Mouse (Mus musculus) thymus, adult 18-20 months (tissue): ENCODE measurements around the gene Rwdd2b.

ENCODE experiments used
- DNase-seq, 2 experiments: peaks; one replicate each; pipeline ENCODE4 v3.0.0; 2022; ENCODE audit warnings: mixed read lengths in 2 of 2

Rwdd2b gene

GRCm38 (mm10) chr16:87440184-87440686 is at the start of gene Rwdd2b:
Rwdd2b (minus strand) TSS chr16:87440573.
- peak; percentile 83 to 90 for DNase-seq

GRCm38 (mm10) chr16:87488605-87489004 is 48.2 kb upstream of the Rwdd2b start:
- no peak for DNase-seq

- DNase-seq, result no peak
Observed at GRCm38 (mm10) chr16:87486739-87487138, 46.4 kb upstream of the Rwdd2b start.

DNA sequence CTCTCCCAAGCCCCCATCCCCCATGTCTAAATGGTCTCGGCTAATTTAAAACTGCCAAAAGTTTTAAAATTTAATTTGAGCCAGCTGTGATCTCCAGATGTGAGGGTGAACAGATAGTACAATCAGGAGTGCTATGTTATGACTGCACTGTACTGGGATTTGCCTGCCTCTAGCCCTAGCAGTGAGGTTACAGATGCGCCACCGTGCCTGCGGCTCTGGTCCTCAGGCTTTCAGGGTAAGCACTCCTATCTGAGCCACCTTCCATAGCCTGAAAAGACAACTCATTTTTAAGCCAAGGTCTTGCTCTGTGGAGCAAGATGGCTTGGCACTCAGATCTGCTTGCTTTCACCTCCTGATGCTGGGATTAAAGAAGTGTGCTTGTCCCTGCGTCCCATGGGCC is 44.0 kb upstream of the Rwdd2b start:
- DNase-seq, result no peak

- DNase-seq, result no peak
Observed at GRCm38 (mm10) chr16:87470579-87470978, 30.2 kb upstream of the Rwdd2b start.

GRCm38 (mm10) chr16:87458752-87459151 is 18.4 kb upstream of the Rwdd2b start:
- no peak for DNase-seq

- DNase-seq, result peak in 1 of 2 experiments; percentile 26
Observed at GRCm38 (mm10) chr16:87455180-87455611, 14.8 kb upstream of the Rwdd2b start.

DNA sequence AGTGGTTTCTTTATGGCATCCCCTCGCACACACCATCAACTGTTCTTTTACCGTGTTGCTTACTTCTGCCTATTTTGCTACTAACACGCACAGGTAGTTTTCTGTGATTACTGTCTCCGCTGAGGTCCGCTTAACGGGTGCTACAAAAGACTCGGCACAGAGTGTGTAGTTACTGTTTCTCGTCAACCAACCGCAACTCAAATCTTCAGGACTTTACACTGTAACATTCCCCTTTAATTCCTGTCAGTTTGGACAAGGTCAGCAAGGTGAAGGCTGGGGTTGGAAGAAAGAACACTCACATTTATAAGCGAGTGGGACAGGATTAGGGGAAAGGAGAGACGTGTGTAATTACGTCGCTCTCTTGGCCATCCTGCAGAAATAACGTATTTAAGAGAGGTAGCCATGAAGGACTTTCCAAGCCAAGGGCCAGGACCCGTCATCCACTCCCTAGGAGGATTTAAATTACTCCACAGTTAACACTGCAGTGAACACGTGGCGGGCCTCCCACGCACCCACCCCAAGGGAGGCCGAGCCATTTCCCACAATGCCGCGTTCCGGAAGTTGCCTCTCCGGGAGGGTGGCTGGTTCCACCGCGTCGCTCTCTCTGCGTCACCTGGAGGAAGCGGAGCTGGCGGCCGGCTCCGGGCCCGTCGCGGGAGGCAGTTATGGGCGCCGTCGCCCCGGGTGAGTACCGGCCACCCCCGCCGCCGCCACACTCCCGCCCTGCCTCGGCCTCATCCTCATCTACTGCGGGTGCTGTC is 14.2 kb upstream of the Rwdd2b start, which contains the start of gene Usp16:
Usp16 (plus strand) TSS at position 285 of the 761 bp plus-strand sequence.
- peak; percentile 81 to 88 for DNase-seq

DNA sequence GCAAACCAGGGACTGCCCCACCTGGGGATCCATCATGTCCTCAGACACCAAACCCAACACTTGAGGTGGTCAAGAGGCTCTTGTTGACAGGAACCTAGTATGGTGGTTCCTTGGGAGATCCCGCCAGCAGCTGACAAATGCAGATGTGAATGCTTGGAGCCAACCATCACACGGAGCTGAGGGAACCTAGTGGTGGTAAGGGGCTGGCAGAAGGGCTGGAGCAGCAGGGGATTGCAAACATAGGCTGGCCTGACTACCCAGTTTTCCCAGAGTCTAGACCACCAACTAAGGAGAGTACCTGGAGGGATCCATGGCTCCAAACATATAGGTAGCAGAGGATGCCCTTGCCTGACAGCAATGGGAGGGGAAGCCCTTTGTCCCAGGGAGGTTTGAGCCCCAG is 12.9 kb upstream of the Rwdd2b start:
- no peak for DNase-seq

GRCm38 (mm10) chr16:87445528-87445927 is 5.2 kb upstream of the Rwdd2b start:
- no peak for DNase-seq

DNA sequence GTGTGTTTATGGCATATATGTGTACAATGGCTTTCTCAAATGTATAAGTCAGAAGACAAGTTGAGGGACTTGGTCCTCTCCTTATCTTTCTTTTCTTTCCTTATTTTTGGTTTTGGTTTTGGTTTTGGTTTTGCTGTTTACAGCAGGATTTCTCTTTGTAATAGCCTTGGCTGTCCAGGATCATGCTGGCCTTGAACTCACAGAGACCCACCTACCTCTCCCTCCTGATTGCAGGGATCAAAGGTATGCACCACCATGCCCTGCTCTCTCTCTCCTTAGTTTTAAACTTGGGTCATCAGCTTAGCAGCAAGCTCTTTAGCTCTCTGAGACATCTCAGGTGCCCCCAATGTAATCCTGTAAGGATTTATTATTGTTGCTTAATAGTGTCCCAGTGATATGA is 4.7 kb upstream of the Rwdd2b start:
- DNase-seq, result no peak

- no peak for DNase-seq
Observed at GRCm38 (mm10) chr16:87444071-87444470, 3.7 kb upstream of the Rwdd2b start.

DNA sequence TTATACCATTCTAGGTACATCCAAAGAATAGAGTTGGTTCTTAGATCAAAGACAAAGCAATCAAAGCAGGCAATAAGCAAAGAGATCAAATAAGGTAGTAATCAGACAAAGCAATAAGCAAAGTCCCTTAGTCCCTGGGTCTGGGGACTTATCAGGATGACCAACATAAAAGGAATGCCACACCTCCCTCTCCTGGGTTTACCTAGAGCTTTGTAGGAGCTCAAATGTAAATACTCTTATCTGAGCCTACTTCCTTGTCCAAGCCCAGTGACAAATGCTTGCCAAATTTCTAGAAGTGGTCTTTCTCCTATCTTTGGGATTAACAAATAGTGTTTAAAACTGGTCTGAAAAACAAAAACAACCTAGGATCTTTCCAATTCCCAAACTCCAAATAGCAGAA is 2.9 kb upstream of the Rwdd2b start:
- no peak for DNase-seq

DNA sequence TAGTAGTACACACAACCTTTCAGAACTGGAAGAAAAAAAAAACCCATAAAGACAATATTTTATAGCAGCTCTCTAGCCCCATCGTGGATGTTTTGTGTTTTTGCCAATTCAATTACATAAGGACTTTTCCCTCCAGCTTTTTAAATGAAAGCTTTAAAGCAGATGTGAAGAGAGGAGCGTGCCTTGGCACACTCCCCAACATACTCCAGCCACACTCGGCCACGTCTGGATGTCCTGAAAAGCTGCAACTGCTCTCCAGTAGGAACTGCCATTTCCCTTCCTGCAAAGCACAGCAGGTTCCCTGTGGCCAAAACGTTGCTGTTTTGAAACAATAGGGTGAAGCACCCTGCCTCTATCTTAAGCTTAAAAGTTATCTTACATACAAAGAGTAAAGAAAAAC is 1.9 kb upstream of the Rwdd2b start:
- DNase-seq, result no peak

DNA sequence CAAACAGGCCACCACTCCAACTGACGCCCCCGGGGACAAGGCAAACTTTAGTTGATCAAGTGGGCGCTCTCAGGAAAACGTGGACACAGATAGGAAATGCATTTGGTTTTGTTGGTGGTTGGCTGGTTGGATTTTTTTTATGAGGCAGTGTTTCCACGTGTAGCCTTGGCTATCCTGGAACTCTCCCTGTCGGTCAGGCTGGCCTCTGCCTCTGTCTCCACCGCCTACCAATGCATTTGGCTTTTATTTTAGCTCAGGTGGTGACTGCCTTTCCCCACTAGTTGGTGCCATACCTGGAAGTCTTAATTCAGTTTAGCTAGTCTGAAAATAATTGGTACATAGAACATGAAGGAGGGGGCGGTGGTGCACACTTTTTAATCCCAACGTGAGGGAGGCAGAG is 716 bp upstream of the Rwdd2b start:
- no peak for DNase-seq

DNA sequence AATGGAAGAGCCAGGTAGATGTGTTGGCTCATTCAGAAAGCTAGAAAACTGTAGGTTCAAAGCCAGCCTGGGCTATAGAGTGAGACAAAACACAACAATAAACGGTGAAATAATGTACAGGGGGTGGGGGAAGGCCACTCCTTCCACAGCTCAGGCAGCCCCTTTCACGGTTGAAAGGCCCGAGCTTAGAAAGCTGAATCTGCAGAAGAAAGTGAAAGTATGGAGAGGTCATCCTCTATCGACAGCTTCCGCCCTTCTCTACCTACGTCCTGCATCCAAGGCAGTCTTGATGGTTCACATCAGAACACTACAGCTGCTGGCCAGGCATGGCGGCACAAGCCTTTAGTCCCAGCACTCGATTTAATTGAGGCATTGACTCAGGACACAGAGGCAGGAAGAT is 1.7 kb downstream of the Rwdd2b start:
- no peak for DNase-seq

GRCm38 (mm10) chr16:87437096-87437495 is 3.3 kb downstream of the Rwdd2b start:
- no peak for DNase-seq

DNA sequence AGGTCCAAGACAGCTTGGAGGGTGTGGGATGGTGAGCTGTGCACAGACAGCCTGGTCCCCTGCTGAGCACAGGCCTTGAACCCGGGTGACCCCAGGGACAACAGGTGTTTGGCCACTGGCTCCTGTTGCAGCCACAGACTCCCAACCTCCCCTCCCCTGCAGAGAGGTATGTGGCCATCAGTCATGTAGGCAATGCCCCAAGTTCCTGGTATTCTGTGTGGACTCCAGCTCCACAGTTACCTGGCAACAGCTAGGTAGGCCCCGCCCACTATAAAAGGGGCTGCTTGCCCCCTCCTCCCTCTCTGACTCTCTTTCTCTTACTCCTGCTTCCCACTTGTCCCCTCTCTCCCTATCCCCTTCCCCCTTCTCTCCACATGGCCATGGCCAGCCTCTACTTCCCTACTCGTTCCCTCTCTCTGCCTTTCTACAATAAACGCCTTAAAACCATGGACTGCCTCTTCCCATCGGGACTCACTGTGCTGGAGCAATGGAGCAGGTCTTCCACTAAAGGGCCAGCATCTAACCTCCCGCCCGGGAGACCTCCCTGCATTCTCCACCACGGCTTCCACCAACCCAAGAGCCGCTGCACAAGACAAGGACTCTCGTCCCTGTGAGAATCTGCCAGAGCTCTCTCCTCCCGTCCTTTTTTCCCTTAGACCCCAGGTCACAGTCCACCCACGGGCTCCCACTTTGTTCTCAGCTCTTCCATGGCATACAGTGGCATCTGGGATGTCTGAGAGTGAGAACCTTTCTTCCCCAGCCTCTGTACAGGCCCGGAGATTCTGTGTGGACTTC is 4.8 kb downstream of the Rwdd2b start:
- DNase-seq, result no peak

- no peak for DNase-seq
Observed at GRCm38 (mm10) chr16:87434946-87435345, 5.4 kb downstream of the Rwdd2b start.

DNA sequence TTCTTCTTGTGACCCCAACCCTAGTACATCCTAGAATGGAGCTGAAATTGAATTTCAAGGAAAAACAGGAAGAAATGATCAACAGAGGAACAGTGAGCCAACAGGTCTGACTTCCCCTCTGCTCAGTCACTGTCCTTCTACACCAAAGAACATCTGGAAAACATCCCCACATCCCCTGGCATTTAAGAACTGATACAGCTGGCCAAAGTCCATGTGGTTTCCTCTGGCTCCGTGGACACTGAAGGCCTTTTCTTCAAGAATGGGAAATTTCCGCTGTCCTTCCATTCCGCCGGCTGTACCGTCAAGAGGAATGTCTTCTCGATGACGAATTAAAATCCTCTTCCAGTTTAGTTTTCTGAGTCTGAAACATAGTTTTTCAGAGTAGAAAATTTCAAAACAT is 6.1 kb downstream of the Rwdd2b start:
- DNase-seq, result no peak

DNA sequence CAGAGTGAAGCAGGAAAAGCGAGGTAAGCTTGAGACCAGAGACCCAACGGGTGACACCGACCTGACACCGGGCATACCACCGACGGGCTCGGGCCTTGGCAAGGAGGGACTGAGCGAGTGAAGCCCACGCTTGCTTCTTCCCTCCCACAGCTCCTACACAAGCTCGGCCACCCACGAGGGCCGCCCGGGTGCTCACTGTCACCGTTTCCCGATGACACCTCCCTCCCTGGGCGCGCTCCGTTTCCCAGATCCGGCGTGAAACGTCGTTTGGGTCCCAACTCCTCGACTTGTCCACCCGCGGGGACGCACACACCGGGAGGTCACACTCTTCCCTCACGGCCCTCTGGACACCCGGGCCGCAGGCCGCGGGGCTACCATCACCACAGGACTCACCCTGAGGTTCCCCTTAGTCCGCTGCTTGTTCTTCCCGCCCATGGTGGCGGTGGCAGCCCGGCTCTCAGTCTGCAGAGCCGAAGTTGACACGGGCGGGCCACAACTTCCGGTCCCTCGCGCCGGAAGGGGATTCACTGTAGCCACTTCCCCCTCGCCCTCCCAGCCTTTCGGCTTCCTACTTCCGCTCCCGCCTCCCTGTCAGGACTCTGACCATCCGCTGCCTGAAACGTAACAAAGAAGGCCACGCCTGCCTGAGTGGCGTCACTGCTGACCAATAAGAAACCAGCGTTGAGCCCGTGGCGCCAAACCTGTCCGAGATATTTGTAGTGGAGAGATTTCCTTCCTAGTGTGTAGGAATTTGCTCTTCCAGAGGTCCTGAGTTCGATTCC is 8.1 kb downstream of the Rwdd2b start, which contains the start of gene Ltn1:
Ltn1 (minus strand) TSS at position 580 of the 782 bp plus-strand sequence.
- peak; percentile 96 to 97 for DNase-seq

- DNase-seq, result no peak
Observed at GRCm38 (mm10) chr16:87427516-87427915, 12.9 kb downstream of the Rwdd2b start.

DNA sequence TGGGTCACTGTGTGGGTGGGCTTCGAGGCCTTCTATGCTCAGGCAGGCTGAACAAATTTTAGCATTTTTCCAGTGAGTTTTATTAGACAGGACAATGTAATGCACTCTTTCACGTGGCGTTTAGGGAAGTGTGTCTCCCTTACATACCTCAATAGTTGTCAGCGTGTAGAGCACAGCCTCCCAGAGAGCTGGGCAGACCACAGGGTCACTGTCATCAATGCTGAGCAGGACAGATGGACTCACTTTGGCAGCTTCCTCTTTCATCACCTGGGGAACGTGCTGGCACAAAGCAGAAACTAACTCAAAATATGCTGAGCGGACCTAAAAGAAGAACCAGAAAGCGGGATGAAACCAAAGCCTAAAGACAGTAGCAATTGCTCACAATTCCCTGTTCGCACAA is 19.7 kb downstream of the Rwdd2b start:
- DNase-seq, result no peak
